Mouse (Mus musculus): ENCODE measurements around the gene Tspan17.

DNA sequence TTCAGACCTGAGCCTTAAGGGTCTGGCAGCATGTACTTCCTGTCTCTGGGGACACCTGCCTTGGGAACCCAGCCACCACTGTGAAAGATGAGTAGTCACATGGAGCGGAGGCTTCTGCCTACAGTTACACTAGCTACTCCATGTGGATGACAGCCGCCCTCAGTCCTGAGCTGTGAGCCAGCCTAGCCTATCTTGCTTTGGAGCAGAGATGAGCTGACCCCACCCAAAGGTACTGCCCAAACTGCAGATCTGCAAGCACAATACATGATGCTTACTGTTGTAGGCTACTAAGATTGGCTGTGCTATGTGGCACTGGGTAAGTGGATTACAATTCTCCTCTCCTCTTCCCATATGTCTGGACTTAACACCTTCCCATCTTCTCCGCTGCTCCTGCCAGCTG, 8.1 kb upstream of the Tspan17 start:
- TF ChIP-seq CHD2 (IDR thresholded peaks at IDR 0.05; ENCODE audit: low read depth, low read length) = no peak
- TF ChIP-seq HCFC1 (IDR thresholded peaks at IDR 0.05; ENCODE audit: borderline replicate concordance, insufficient read depth, low read length) = no peak
- no peak for TF ChIP-seq MAFK (IDR thresholded peaks at IDR 0.05; ENCODE audit: insufficient read depth, low read depth, low read length)
- no peak for TF ChIP-seq ZC3H11A (IDR thresholded peaks at IDR 0.05; ENCODE audit: borderline replicate concordance, low read depth, low read length)

All from ES-E14 (cell line).